Mouse (Mus musculus): ENCODE measurements around the gene Peli1. TPM values are rescaled to one million over a fixed set of nuclear protein-coding genes. Genes with fewer than 3 reads are reported as not detected.

Peli1 gene
- polyA plus RNA-seq, 1 experiment from 2014 or later = 18.7 TPM

GRCm38 (mm10) chr11:21062071-21062470 is 29.0 kb upstream of the Peli1 start:
- Histone ChIP-seq H3K4me3 (no peak overlapping the region), H3K27ac (no peak overlapping the region), H3K4me1 (peaks cover 4% of the 10 kb centered on the region; the same call in 1 of the 2 replicates), H3K4me2 (no peak overlapping the region), H3K9ac (no peak overlapping the region), H3K36me3 (no peaks in the 10 kb centered on the region), H3K9me3 (replicated peaks) (no peaks in the 10 kb centered on the region), H3K27me3 (replicated peaks) (no peaks in the 10 kb centered on the region)
- 76% methylated on average over 2 of the region's 2 CpGs for WGBS (ENCODE audit: insufficient replicate concordance)
- ATAC-seq = no peak

GRCm38 (mm10) chr11:21063271-21063670 is 27.8 kb upstream of the Peli1 start:
- H3K4me1 ChIP-seq = no peaks in the 10 kb centered on the region
- ATAC-seq = no peak
- no peak overlapping the region for H3K9ac ChIP-seq
- 75% methylated on average over 3 of the region's 3 CpGs for WGBS (ENCODE audit: insufficient replicate concordance)
- no peaks in the 10 kb centered on the region for H3K27me3 ChIP-seq (replicated peaks)
- H3K4me3 ChIP-seq = no peak overlapping the region
- H3K27ac ChIP-seq = no peak overlapping the region
- H3K36me3 ChIP-seq = no peaks in the 10 kb centered on the region
- no peaks in the 10 kb centered on the region for H3K9me3 ChIP-seq (replicated peaks)
- H3K4me2 ChIP-seq = no peak overlapping the region

GRCm38 (mm10) chr11:21079400-21079799 is 11.7 kb upstream of the Peli1 start:
- Histone ChIP-seq H3K4me1 (peaks cover 12% of the 10 kb centered on the region), H3K36me3 (no peaks in the 10 kb centered on the region), H3K9ac (no peak overlapping the region), H3K4me2 (no peak overlapping the region), H3K4me3 (no peak overlapping the region), H3K27me3 (replicated peaks) (peaks cover 10% of the 10 kb centered on the region; the same call in 1 of the 2 replicates), H3K9me3 (replicated peaks) (no peaks in the 10 kb centered on the region), H3K27ac (no peak overlapping the region)
- ATAC-seq = no peak
- WGBS (ENCODE audit: insufficient replicate concordance) = 52% methylated on average over 2 of the region's 2 CpGs

- H3K36me3 ChIP-seq = no peaks in the 10 kb centered on the region
- no peak for ATAC-seq
- no peak overlapping the region for H3K9ac ChIP-seq
- peaks cover 10% of the 10 kb centered on the region; the same call in 1 of the 2 replicates for H3K27me3 ChIP-seq (replicated peaks)
- no peak overlapping the region for H3K4me2 ChIP-seq
- 43% methylated on average over 3 of the region's 3 CpGs for WGBS (ENCODE audit: insufficient replicate concordance)
- no peak overlapping the region for H3K4me3 ChIP-seq
- H3K27ac ChIP-seq = no peak overlapping the region
- no peaks in the 10 kb centered on the region for H3K9me3 ChIP-seq (replicated peaks)
- H3K4me1 ChIP-seq = peaks cover 12% of the 10 kb centered on the region
Observed at GRCm38 (mm10) chr11:21079851-21080362, 11.2 kb upstream of the Peli1 start.

GRCm38 (mm10) chr11:21081169-21081568 is 9.9 kb upstream of the Peli1 start:
- H3K4me1 ChIP-seq = peaks cover 12% of the 10 kb centered on the region
- ATAC-seq = no peak
- H3K27me3 ChIP-seq (replicated peaks) = 0 out of 2 replicates have a peak, but pooled peaks cover 7% of the 10 kb centered on the region
- 76% methylated on average over 3 of the region's 3 CpGs for WGBS (ENCODE audit: insufficient replicate concordance)
- no peak overlapping the region for H3K9ac ChIP-seq
- H3K9me3 ChIP-seq (replicated peaks) = no peaks in the 10 kb centered on the region
- H3K4me2 ChIP-seq = no peak overlapping the region
- H3K4me3 ChIP-seq = no peak overlapping the region
- H3K27ac ChIP-seq = no peak overlapping the region
- H3K36me3 ChIP-seq = no peaks in the 10 kb centered on the region

GRCm38 (mm10) chr11:21082711-21083110 is 8.4 kb upstream of the Peli1 start:
- Histone ChIP-seq H3K4me2 (peak overlapping the region; percentile 43), H3K9ac (no peak overlapping the region), H3K9me3 (replicated peaks) (no peaks in the 10 kb centered on the region), H3K4me3 (no peak overlapping the region), H3K27ac (peak overlapping the region; percentile 48; the same call in 1 of the 2 replicates), H3K4me1 (peaks cover 12% of the 10 kb centered on the region), H3K27me3 (replicated peaks) (peaks cover 6% of the 10 kb centered on the region; the same call in 1 of the 2 replicates), H3K36me3 (no peaks in the 10 kb centered on the region)
- ATAC-seq = peak; percentile 98
- 22% methylated on average over 2 of the region's 2 CpGs for WGBS (ENCODE audit: insufficient replicate concordance)

- no peak overlapping the region for H3K4me2 ChIP-seq
- peaks cover 13% of the 10 kb centered on the region for H3K4me1 ChIP-seq
- H3K9me3 ChIP-seq (replicated peaks) = no peaks in the 10 kb centered on the region
- H3K36me3 ChIP-seq = no peaks in the 10 kb centered on the region
- H3K4me3 ChIP-seq = no peak overlapping the region
- no peak overlapping the region for H3K27ac ChIP-seq
- ATAC-seq = no peak
- WGBS (ENCODE audit: insufficient replicate concordance) = 57% methylated on average over 2 of the region's 2 CpGs
- no peak overlapping the region for H3K9ac ChIP-seq
- no peaks in the 10 kb centered on the region; the same call in 1 of the 2 replicates for H3K27me3 ChIP-seq (replicated peaks)
Observed at GRCm38 (mm10) chr11:21088356-21088755, 2.7 kb upstream of the Peli1 start.

GRCm38 (mm10) chr11:21089571-21089970 is 1.5 kb upstream of the Peli1 start:
- Histone ChIP-seq H3K4me1 (peaks cover 17% of the 10 kb centered on the region), H3K27ac (no peak overlapping the region), H3K4me2 (no peak overlapping the region), H3K9me3 (replicated peaks) (no peaks in the 10 kb centered on the region), H3K9ac (no peak overlapping the region), H3K27me3 (replicated peaks) (no peaks in the 10 kb centered on the region; the same call in 1 of the 2 replicates), H3K36me3 (no peaks in the 10 kb centered on the region), H3K4me3 (no peak overlapping the region)
- ATAC-seq = no peak
- 45% methylated on average over 4 of the region's 4 CpGs for WGBS (ENCODE audit: insufficient replicate concordance)

GRCm38 (mm10) chr11:21091428-21092405 is 626 bp downstream of the Peli1 start:
- peak; percentile 68 for ATAC-seq
- H3K9ac ChIP-seq = peak overlapping the region; percentile 98
- under 1% methylated on average over 70 of the region's 99 CpGs for WGBS (ENCODE audit: insufficient replicate concordance)
- no peaks in the 10 kb centered on the region; the same call in 1 of the 2 replicates for H3K27me3 ChIP-seq (replicated peaks)
- peak overlapping the region; percentile 79 for H3K4me2 ChIP-seq
- no peaks in the 10 kb centered on the region for H3K9me3 ChIP-seq (replicated peaks)
- H3K27ac ChIP-seq = peak overlapping the region; percentile 98
- peaks cover 21% of the 10 kb centered on the region for H3K4me1 ChIP-seq
- H3K36me3 ChIP-seq = no peaks in the 10 kb centered on the region
- peak overlapping the region; percentile 98 for H3K4me3 ChIP-seq

- 12% methylated on average over 7 of the region's 7 CpGs for WGBS (ENCODE audit: insufficient replicate concordance)
- Histone ChIP-seq H3K27me3 (replicated peaks) (no peaks in the 10 kb centered on the region; the same call in 1 of the 2 replicates), H3K27ac (0 out of 2 replicates have a peak overlapping the region, but pooled peaks have one; percentile 10), H3K4me3 (peak overlapping the region; percentile 98), H3K36me3 (no peaks in the 10 kb centered on the region), H3K9ac (peak overlapping the region; percentile 98), H3K4me1 (peaks cover 21% of the 10 kb centered on the region), H3K9me3 (replicated peaks) (no peaks in the 10 kb centered on the region), H3K4me2 (peak overlapping the region; percentile 79)
- no peak for ATAC-seq
Observed at GRCm38 (mm10) chr11:21092621-21093020, 1.5 kb downstream of the Peli1 start.

GRCm38 (mm10) chr11:21093081-21093815 is 2.2 kb downstream of the Peli1 start:
- H3K27ac ChIP-seq = no peak overlapping the region
- ATAC-seq = no peak
- H3K4me1 ChIP-seq = peaks cover 27% of the 10 kb centered on the region
- no peaks in the 10 kb centered on the region for H3K9me3 ChIP-seq (replicated peaks)
- peak overlapping the region; percentile 10; the same call in 1 of the 2 replicates for H3K4me3 ChIP-seq
- 48% methylated on average over 3 of the region's 3 CpGs for WGBS (ENCODE audit: insufficient replicate concordance)
- no peak overlapping the region for H3K9ac ChIP-seq
- H3K4me2 ChIP-seq = peak overlapping the region; percentile 51
- H3K36me3 ChIP-seq = no peaks in the 10 kb centered on the region
- no peaks in the 10 kb centered on the region; the same call in 1 of the 2 replicates for H3K27me3 ChIP-seq (replicated peaks)

Data from liver, embryonic 12.5 days (tissue).